Mouse (Mus musculus) ES-Bruce4 (cell line): ENCODE data around the gene Slc1a3.

Experiments used
- CTCF ChIP-seq: IDR thresholded peaks from one replicate; pipeline ENCODE4 v1.8.1; 2011; ENCODE audit warnings: low read depth, low read length
- EP300 ChIP-seq: IDR thresholded peaks from 2 replicates; pipeline ENCODE4 v1.6.1; 2011; ENCODE audit warnings: low read depth, low read length; ENCODE audit not compliant: insufficient read depth
- POLR2A ChIP-seq: IDR thresholded peaks from one replicate; pipeline ENCODE4 v1.8.1; 2011; ENCODE audit warnings: low read length; ENCODE audit not compliant: insufficient read depth

GRCm38 (mm10) chr15:8619479-8620026, 91.0 kb downstream of the Slc1a3 start:
- TF ChIP-seq POLR2A (no peak), CTCF (no peak), EP300 (no peak)
